Mouse (Mus musculus) adrenal gland, postnatal 10 days (tissue): ENCODE measurements at regions not wholly inside any gene's neighbourhood (a gene's known extent, or its start where the extent isn't known, plus 50 kb on each side); places are given as distances from the start of the nearest gene placed in this dataset.

Source experiments
- DNase-seq: peaks from one replicate; pipeline ENCODE4 v3.0.0; 2021; ENCODE audit warnings: mixed read lengths

DNA sequence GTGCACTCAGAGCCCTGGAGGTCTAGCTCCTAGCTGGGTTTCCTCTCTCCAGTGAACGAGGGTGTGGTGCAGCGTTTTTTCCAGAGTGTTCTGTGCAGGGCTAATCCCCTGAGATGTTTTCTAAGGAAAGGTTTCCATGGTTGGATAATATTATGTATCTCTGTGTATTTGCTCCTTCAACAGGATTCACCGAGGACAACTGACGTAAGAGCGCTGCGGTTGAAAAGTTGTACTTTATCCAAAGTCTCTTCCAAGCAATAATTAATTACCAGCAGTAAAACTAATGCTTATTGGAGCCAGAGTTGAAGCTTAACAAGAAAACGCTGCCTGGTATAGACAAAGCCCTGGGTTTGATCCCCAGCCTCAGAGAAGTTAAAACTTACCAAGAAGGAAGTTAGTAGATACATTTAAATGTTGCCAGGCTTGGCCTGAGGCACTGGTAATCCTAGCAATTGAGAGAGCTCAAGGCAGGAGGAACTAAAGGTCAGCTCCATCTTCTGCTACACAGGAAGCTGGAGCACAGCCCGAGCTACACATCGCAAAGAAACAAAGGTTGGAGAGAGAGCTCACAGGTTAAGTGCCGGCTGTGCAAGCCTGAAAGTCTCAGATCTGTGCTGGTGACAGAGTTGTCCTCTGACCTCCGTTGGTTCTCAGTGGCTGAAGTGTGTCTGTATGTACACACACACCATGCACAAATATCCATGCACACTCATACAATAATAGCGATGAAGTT lies 51.2 kb upstream of the Rap1b start:
- DNase-seq: no peak

DNA sequence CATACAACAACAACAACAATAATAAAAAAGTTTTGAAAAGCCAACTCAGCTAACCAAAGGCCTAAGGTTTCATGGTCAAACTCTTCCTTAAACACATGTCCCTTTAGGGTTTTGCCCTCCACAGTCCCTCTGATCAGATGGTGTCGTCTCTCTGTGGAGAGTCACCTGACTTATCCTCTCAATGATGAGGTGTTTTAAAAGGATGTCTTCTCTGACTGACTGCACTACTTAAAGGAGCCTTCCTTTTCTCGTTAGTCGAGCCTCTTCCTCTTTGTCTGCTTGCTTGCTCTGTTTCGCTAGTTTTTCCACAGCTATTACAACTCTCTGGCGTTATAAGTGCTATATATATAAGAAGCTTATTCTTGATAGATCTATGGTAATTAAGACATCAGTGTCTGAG lies 51.9 kb upstream of the Rap1b start:
- DNase-seq: no peak

DNA sequence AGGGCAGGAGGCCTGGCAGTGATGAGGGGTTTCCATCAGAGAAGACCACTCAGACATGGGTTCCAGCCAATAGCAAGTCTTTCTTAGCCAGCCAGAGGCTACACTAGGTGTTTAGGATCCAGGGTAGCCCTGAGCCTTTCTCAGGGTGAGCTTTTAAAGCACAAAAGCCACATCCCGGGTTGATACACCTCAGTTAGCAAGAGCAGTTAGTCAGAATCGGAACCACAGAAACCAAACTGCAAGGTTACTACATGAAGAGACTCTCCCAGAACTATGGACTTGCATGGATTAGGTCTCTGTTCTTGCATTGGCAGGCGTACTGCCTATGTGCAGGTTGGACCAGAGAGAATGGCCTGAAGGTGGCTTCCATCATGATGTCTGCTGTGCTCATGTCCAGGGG lies 52.6 kb upstream of the Rap1b start:
- no peak for DNase-seq

DNA sequence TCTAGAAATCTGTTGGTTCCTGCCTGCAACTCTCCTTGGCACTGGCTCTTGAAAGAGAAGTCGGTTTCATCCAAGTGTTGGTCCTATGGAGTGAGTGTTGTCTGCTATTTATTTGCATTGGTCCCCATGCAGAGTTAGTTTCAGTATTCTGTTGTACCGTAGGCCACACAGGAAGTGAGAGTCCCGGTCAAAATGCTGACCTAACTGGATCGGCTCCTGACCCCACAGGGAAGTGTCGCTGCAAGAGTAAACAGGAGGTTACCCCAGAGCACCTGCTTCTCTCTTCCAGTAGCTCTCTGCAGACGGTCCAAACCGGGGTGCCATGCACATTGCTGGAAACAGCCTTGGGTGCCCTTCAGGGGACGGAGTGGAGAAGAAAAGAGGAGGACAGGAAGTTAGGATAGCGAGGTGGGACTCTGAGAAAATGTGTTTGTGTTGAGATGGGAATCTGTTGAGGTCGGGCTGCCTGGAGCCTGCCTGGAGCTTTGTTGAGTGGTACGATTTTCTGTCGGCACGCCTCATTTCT lies 53.6 kb upstream of the Rap1b start:
- peak; percentile 9 for DNase-seq

DNA sequence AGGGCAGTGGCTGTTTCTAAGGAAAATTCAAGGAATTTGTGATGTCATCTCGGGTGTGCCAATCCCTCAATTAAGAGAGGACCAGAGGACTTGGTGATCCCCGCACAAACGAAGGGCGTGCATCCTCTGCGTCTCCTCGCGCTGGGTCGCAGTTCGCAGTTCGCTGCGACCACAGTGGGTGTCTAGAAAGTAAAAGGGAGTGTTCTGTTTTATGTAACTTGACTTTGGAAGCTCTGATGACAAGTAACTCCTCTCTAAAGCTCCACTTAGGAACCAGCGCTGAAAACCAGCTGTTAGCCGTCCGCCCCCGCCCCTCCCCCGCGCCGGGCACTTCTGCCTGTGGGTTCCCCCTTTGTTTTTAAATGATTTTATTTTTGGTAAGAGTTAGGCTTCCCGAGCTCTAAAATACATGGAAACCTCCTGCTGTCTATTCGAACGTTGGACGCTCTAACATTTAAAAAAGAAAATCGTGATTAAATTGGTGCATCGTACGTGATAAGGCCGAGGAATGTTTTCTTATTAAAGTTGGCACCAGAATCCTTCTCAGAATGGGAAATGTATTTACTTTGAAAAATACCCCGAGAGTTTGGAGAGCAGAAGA lies 59.9 kb upstream of the Rap1b start:
- DNase-seq: peak; percentile 54

DNA sequence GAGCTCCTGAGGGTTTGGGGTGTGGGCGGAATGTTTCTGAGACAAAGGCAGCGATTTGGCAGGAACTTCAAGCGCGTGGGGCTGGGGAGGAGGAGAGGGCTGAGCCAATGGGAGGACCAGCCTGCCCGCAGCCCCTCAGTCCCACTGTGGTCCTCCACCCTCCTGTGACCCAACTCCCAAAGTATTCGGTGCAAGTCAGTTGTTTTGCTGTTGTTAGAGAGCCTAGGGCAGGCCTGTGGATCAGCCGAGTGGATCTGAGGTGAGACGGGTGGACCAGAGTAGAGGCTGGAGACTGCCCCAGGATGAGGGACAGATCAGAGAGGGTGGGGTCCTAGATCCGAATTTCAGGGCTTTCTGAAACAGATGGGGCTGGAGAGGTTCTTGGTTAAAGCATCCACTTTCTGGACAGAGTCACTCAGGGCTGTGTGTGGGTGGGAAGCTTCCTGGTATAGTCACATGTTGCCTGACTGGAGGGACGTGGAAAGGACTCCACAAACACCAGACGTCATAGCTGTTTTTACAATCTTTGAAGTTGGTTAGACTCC lies 60.5 kb upstream of the Rap1b start:
- DNase-seq: peak; percentile 57

DNA sequence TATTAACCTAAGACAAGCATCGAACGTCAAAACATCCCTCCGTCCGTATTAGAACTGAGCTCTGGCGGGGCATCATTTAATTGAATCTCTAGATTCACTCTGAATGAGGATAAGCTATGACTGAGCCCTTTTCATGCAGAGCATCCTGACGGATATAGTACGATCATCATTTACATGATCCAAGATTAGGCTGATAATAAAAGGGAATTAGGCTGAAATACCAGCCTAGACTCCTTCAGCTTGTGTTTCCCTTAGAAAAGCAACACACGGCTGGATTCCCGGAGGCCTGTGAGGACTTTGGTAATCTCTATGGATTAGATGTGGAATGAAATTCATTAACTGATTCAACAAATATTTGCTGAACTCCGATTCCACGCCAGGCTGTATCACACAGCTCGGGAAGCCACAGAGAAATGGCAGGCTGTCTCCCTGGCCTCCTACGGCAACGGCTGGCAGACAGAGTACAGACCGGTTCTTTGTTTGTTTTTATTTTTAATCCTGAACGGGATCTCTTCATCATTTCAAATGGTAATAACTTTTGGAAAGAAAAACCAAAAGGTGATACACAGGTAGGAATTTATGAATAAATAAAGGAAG lies 62.3 kb upstream of the Rap1b start:
- DNase-seq: no peak

DNA sequence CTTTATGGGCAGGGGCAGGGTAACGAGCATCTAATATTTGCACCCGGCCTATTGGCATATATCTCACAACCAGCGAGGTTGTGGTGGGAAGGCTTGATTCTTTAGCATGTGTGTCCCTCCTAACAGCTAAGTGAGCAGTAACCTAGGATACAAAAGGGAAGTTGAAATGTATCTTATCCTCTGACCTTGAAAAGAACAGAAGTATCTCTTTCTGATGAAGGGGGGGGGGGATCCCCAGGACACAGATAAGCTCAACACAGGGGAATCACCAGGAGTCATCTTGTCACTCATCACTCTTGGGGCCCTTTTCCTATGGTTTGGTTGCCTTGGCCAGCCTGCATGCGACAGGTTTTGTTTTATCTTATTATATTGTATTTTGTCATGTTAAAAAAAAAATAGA lies 63.3 kb upstream of the Rap1b start:
- no peak for DNase-seq

DNA sequence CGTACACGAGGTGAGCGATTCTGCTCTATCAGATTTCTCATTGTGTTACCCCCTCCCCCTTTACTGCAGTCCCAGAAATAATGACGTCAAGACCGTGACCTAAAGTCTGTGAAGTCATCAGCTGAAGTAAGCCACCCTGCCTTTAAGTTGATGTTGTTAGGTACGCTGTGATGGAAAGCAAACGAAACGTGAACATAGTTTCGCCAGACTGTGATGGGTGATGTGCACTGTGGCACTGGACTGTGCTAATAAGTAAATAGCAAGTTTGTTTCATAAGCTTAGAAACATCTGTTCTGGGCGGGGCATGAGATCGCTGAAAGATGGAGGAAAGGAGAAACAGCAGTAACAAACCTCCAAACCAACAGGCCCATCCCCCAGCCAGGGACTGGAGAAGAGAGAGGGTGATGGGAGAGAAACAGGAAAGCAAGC lies 64.0 kb upstream of the Rap1b start:
- no peak for DNase-seq

DNA sequence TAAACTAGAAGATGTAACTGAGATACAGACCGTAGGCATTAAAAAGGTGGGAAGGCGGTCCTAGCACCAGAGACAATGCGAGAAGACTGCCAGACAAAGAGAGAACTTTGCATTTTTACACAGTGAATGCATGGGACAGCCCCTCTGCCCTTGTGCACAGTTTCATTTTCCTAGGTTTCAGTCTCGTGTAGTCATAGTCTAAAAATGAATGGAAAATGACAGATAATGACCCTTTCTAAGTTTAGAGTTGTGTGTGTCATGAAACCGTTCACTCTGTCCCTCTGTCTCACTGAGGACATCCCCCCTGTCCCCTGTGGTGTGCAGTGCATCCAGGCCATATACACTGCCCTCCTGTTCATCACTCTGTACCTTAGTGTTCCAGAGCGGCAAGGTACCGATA lies 64.6 kb upstream of the Rap1b start:
- DNase-seq: no peak

DNA sequence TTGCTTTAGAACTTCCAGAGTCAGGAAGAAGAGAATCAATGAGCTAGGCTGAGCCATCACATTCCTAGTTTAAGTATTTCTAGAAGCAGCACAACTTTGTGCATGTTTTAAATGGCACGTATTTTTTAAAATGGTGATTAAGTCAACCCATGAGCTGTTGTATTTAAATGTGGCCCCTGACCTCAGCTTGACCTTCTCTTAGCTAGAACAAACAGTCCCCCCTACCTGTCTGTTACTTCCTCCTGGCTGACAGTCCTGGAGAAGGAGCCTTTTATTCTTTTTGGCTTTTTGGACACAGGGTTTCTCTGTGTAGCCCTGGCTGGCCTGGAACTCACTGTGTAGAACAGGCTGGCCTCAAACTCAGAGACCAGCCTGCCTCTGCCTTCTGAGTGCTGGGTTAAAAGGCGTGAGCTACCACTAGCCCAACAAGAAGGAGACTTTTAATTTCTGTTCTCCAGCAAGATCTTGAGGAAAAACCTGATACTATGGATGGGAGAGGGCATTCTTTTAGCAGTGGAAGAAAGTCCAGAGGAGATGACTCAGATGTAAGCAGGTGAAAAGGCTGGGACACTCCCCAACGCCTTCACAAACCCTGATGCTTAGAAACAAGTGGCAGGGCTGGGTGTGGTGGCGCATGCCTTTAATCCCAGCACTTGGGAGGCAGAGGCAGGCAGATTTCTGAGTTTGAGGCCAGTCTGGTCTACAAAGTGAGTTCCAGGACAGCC lies 69.3 kb upstream of the Rap1b start:
- DNase-seq: no peak

DNA sequence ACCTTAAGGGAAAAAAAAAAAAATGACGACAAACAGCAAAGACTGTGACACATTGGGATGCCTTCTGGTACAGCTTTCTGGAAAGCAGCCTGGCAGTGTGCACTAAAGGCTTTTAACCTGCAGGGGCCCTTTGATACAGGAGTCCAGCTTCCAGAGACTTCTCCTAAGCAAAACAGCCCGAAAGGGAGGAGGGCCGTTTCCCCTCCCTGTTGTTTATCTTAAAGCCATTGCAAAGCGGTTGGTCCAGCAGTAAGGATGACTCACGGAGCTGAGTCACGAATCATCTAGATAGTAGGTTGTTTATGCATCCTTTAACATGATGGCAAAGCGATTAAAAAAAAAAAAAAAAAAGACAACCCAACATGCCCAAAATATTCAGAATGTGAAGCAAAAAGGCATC lies 70.4 kb upstream of the Rap1b start:
- DNase-seq: peak; percentile 24

DNA sequence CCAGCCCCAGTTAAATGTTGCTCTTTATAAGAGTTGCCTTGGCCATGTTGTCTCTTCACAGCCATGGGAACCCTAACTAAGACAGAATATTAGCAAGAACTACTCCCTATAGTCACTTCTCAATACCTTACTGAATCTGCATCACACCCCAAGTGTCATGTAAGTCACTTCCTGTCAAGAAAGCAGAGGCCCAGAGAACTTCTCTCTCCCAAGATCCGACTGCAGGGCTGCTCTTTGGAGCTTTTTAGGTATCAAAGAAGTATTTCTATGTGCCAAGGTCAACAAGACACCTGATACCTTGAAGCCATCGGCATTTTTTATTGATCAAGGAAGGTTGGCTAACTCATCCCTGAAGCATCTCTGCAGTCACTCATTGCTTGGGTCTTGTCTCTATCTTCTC lies 72.0 kb upstream of the Rap1b start:
- no peak for DNase-seq

DNA sequence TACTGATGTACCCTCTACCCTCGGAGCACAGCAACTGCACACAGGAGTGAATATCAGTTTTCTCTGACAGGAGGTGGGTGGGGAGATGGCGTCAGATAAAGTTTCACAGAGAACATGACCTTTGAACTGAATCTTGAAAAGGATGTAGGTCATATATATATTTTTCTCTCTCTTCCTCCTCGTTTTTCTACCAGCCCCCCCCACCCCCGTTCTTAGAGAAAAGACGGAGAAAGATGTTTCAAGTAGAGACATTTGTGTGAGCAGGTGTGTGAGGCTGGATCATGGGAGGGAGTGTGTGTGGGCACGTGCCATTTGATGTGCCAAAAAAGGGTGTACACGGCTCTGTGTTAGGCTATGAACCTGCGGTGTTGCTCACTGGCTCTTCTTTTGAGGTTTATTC lies 72.8 kb upstream of the Rap1b start:
- DNase-seq: no peak

DNA sequence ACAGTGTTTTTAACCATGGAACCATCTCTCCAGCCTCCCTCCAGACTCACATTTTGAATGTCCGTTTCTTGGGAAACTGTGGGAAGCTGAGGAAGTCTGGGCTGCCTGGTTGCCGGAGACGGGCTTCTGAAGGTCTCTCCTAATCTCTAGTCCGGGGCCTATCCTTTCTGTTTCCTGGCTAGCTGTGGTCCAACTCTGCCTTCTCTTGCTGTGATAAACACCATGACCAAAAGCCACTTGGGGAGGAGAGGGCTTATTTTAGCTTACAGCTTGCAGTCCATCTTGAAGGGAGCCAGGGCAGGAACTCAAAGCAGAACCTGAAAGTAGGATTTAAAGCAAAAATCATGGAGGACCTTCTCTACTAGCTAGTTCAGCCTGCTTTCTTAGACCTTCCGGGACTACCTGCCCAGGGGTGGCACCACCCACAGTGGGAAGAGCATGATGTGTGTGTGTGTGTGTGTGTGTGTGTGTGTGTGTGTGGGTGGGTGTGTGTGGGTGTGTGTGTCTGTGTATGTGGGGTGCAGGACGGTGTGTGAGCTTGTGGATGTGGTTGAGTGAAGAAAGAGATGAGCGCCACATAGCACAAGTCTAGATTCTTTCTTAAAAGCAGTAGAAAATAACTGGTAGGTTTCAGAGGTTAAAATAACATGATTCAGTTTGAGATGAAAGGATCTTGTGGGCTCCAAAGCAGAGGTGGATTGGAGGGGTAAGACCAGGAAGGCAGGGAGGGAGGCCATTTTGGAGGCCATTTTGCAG lies 73.5 kb upstream of the Rap1b start:
- no peak for DNase-seq

DNA sequence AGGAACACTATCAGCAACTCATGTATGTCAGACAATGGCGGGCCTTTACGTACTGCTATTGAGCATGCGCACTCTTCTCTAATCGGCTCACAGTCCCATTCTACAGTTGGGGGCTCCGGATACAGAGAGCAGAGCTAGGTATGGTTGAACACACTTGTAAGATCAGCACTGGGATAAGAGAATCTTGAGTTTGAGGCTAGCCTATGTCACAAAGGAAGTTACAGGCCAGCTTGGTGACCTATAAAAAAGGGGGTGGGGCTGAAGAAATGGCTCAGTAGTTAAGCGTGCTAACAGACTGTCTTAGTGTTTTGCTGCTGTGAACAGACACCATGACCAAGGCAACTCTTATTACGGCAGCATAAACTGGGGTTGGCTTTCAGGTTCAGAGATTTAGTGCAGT lies 79.4 kb upstream of the Rap1b start:
- DNase-seq: no peak

DNA sequence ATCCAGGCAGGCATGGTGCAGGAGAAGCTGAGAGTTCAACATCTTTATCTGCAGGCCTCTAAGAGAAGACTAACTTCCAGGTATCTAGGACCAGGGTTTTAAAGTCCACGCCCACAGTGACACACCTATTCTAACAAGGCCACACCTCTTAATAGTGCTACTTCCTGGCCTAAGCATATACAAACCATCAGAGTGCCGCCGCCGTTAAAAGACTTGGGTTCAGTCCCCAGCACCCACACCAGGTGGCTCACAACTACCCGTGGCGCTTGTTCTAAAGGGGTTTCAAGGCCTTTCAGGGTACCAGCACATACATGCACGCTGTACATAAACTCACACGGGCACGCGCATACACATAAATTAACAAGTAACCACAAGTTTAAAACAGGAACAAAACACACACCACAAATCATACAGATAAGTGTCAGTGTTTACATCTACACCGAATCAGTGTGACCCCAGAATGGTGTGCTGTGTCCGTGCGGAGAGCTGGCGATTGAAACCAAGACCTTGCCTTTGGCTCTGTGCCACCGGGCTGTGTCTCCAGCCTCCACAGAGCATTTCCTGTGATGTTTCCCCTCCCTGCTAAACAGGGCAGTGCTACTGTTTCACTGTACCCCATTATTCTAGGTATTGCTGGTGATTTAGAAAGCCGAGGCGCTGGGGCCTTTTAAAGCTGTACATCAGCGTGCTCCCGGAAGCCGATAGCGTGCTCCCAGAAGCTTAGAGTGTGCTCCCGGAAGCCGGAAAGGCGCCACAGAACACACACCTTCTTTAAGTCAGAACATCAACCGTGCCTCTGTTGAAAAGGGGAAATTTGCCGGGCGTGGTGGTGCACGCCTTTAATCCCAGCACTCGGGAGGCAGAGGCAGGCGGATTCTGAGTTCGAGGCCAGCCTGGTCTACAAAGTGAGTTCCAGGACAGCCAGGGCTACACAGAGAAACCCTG lies 80.0 kb upstream of the Rap1b start:
- DNase-seq: peak; percentile 26

DNA sequence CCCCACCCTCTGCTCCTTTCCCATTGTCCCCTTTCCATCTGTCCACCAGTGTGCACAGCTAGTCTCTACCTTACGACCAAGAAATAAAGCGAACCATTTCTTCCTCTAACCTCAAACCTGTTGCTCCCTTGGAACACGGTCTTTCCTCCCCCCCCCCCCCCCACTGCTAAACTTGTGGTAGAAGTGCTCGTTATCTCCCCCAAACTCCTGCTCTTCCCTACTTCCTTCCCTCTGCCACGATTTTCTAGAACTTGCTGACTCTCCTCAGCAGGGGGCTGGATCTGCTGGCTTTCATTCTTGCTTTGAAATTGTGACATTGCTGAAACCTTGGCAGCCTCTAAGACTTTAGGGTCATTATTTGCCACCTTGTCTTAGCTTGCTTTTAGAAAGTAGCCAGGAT lies 83.2 kb upstream of the Rap1b start:
- DNase-seq: no peak

DNA sequence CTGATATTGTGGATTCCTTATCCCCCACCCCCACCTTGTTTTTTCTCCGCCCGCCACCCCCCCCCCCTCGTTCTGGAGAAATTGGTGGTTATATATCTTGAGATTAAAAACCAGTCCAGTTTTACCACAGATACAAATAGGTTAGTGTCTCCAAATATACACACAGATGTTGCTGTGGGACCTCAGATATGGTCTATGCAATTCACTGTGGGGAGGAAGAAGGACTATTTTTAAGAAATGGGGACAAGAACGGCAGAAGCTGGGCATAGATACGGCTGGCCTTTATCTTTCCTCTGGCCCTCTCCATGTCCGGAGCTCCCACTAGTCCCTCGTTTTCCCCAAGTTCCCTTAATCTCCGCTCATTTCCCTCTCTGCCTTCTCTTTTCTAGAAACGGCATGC lies 89.0 kb upstream of the Rap1b start:
- no peak for DNase-seq

DNA sequence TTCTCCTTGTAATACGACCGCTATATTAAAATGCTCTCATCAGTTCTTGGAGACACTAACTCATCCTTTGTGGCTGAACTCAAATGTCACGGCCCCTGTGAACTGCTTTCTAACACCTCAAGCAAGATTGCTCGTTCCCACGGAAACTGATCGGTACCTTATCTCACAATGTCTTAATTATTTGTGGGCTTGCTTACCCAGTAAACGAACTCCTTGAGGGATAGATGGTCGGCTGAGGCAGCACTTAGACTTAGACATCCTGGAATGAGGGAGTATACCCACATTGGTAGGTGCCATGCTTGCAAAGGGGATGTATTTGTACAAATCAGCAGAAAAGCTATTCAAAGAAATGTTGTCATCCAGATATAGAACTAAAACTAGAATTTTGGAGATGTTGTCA lies 92.9 kb upstream of the Rap1b start:
- DNase-seq: no peak
